Mouse (Mus musculus) liver, postnatal 0 days (tissue): ENCODE results near the gene Lamtor2.

Source experiments
- CTCF ChIP-seq: sonication (generic); IDR thresholded peaks from 2 replicates; pipeline ENCODE4 v1.5.1; 2016; ENCODE audit warnings: antibody characterized with exemption, low read depth
- EP300 ChIP-seq: IDR thresholded peaks from 2 replicates; pipeline ENCODE4 v1.6.1; 2016; ENCODE audit warnings: antibody characterized with exemption, low read depth, mild to moderate bottlenecking

- no peak for TF ChIP-seq CTCF
- no peak for TF ChIP-seq EP300
Observed at GRCm38 (mm10) chr3:88555069-88555605, 2.3 kb upstream of the Lamtor2 start.
